Mouse (Mus musculus) gastrocnemius, postnatal 14 days (tissue): ENCODE measurements around the gene Becn1. TPM values are rescaled to one million over a fixed set of nuclear protein-coding genes. Genes with fewer than 3 reads are reported as not detected.
A peak's percentile ranks its signal among the peaks of the same experiment; 100 is the strongest.

Source experiments
- DNase-seq: peaks from one replicate; pipeline ENCODE4 v3.0.0; 2021; ENCODE audit warnings: mixed read lengths
- intact Hi-C: fragments of 180-260 bp; cut with DNase I; formaldehyde crosslinking; loops from one replicate; pipeline ENCODE4 v1.15.1; 2025; ENCODE audit warnings: low total_unique reads
- total RNA-seq, 2 experiments: library from RNA; stranded (reverse); gene quantifications; 2 replicates each; pipeline ENCODE4 v1.2.3; 2021

Becn1 gene
- total RNA-seq, 2 experiments from 2014 or later, result 70.7 to 72.9 TPM

DNA sequence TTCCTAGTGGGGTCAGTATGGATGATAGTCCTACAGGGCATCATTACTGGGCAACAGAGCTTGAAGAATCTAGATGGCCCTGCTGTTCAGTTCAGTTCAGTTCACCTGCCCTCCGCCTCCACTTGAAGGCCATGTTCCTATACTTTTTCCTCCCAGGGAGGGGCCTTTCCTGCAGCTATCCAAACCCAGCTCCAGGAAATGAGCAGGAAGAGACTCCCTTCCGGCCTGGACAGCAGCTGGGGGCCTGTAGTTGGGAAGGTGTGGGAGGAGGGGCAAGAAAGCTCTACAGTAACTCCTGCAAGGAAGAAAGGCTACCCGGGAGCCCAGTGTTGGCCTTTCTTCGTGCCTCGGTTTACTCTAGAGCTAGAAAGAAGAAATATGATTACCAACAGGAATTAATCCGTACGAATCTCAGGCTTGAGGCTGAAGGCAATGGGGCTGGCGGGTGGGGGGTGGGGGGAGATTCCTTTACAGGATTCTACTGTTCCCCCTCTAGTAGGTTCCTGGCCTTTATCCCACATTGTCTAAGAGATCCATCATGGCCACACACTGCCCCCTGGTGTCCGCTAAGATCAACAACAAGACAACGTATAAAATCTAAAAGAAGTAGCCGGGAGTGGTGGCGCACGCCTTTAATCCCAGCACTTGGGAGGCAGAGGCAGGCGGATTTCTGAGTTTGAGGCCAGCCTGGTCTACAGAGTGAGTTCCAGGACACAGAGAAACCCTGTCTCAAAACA is 53.7 kb downstream of the Becn1 start:
- DNase-seq, result peak; percentile 51
- intact Hi-C loops, result loop anchor here (1.0 kb wide), 1 partner anchor 36 kb away; no protein-coding TSS in a partner anchor

DNA sequence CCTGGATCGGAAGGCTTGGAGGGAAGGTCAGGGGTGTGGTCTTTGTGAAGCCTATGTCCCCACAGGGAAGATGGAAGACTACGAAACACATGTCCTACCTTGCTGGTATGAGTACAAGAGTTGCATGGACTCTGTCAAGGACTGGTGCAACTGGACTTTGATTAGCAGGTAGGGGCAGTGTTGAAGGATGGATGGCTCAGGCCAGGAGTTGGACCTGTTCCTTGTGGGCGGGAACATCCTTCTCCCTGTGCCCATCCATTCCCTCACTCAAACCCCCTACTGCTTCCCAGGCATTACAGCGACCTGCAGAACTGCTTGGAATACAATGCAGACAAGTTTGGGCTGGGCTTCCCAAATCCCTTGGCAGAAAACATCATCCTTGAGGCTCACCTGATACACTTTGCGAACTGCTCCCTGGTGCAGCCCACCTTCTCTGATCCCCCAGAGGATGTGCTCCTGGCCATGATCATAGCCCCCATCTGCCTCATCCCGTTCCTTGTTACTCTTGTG is 54.5 kb downstream of the Becn1 start:
- DNase-seq, result no peak
- intact Hi-C loops, result loop anchor here (1.0 kb wide), 1 partner anchor 35 kb away; no protein-coding TSS in a partner anchor

DNA sequence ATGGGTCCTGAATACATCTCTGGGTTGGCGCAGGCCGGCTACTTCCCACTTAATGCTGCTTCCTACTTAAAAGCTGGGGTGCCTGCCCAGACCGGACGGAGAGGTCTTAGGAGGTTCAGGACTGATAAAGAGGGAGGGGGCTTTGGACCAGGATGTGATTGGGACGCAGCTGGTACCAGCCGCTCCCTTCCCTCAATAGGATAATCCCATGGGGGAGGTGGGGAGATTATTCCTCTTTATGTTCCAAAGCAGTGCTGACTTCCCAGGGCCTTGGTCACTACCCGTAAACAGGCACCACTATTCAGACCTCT is 55.4 kb downstream of the Becn1 start:
- no peak for DNase-seq
- intact Hi-C loops, result no loop called here

GRCm38 (mm10) chr11:101245855-101246701 is 56.0 kb downstream of the Becn1 start, which contains the start of gene Ramp2:
Gene Ramp2 (plus strand): TSS chr11:101246028.
- peak; percentile 77 for DNase-seq
- intact Hi-C loops, result no loop called here

DNA sequence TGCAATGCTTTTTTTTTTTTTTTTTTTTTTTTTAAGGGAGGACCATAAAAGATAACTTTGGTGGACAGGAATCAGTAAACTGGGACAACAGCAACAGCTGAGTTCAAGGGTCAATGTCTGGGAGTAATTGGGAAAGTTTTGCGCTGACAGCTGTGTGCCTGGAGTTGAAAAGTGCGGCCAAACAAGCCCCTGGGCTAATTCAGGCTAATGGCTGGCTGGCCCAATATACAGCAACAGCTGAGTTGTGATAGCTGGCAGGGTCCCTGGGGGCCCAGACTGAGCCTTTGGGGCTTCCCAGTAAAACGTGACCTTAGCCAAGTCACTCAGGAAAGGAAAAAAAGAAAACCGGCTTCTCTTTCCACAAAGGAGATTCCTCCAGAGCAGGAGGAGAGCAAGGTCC is 57.0 kb downstream of the Becn1 start:
- DNase-seq, result peak; percentile 76
- intact Hi-C loops, result no loop called here

GRCm38 (mm10) chr11:101238071-101238647 is 63.9 kb downstream of the Becn1 start:
- peak; percentile 44 for DNase-seq
- intact Hi-C loops, result no loop called here

GRCm38 (mm10) chr11:101236782-101237181 is 65.3 kb downstream of the Becn1 start:
- intact Hi-C loops, result no loop called here
- no peak for DNase-seq

Other genes starting within 250 kb of the Becn1 start
- gene Naglu, start 232.3 kb downstream of the Becn1 start, total RNA-seq, result 1 to 10 TPM; 6.2 to 7.4 TPM
- under 1 TPM in 1 of 2 experiments, not detected in 1; 0.29 TPM for gene Hsd17b1, start 223.9 kb downstream of the Becn1 start, total RNA-seq
- 1 to 10 TPM; 8.1 to 9.5 TPM for gene Coasy, start 219.7 kb downstream of the Becn1 start, total RNA-seq
- gene Mlx, start 215.0 kb downstream of the Becn1 start, total RNA-seq, result 10 to 100 TPM; 10.8 to 12.4 TPM
- 1 to 10 TPM; 1.1 to 1.5 TPM for gene Psmc3ip, start 206.8 kb downstream of the Becn1 start, total RNA-seq
- gene Retreg3, start 182.4 kb downstream of the Becn1 start, total RNA-seq, result 10 to 100 TPM; 33.3 to 34.9 TPM
- 10 to 100 TPM; 26.3 to 31.2 TPM for gene Tubg1, start 182.3 kb downstream of the Becn1 start, total RNA-seq
- gene Tubg2, start 146.4 kb downstream of the Becn1 start, total RNA-seq, result 1 to 10 TPM; 3.1 to 4.6 TPM
- gene Cntnap1, start 131.8 kb downstream of the Becn1 start, total RNA-seq, result 1 to 10 TPM; 1.8 to 2.4 TPM
- gene Plekhh3, start 130.9 kb downstream of the Becn1 start, total RNA-seq, result 10 to 100 TPM; 22.0 to 26.9 TPM
- under 1 TPM in 1 of 2 experiments, not detected in 1; 0.12 TPM for gene Ccr10, start 126.8 kb downstream of the Becn1 start, total RNA-seq
- gene Ezh1, start 75.8 kb downstream of the Becn1 start, total RNA-seq, result 10 to 100 TPM; 13.5 to 18.1 TPM
- gene Ramp2, start 56.3 kb downstream of the Becn1 start, total RNA-seq, result 10 to 100 TPM; 69.8 to 97.1 TPM
- gene Vps25, start 48.6 kb downstream of the Becn1 start, total RNA-seq, result 10 to 100 TPM; 38.1 to 39.0 TPM
- gene Wnk4, start 41.7 kb downstream of the Becn1 start, total RNA-seq, result 1 to 10 TPM in 1 of 2 experiments, under 1 TPM in 1; 0.89 to 1.0 TPM
- under 1 TPM; 0.13 to 0.21 TPM for gene Cntd1, start 23.3 kb downstream of the Becn1 start, total RNA-seq
- gene Coa3, start 23.2 kb downstream of the Becn1 start, total RNA-seq, result 10 to 100 TPM; 70.0 to 73.4 TPM
- 10 to 100 TPM; 60.9 to 61.2 TPM for gene Psme3, start 13.9 kb upstream of the Becn1 start, total RNA-seq
- 1 to 10 TPM; 1.2 to 1.3 TPM for gene Aoc2, start 22.8 kb upstream of the Becn1 start, total RNA-seq
- gene Aoc3, start 28.3 kb upstream of the Becn1 start, total RNA-seq, result 10 to 100 TPM; 20.7 to 21.7 TPM
- not detected for gene G6pc, start 65.3 kb upstream of the Becn1 start, total RNA-seq
- gene Aarsd1, start 115.3 kb upstream of the Becn1 start, total RNA-seq, result 10 to 100 TPM; 16.4 to 17.4 TPM
- 1 to 10 TPM; 3.2 to 4.1 TPM for gene Gm27029, start 122.5 kb upstream of the Becn1 start, total RNA-seq
- 1 to 10 TPM; 6.4 to 7.2 TPM for gene Rundc1, start 122.8 kb upstream of the Becn1 start, total RNA-seq
- 100 to 1,000 TPM; 101 to 102 TPM for gene Ptges3l, start 123.0 kb upstream of the Becn1 start, total RNA-seq
- gene Rpl27, start 140.0 kb upstream of the Becn1 start, total RNA-seq, result 10 to 100 TPM; 50.3 to 61.5 TPM
- gene Ifi35, start 146.1 kb upstream of the Becn1 start, total RNA-seq, result 1 to 10 TPM; 7.0 to 7.2 TPM
- 1 to 10 TPM; 4.0 to 4.8 TPM for gene Rnd2, start 162.7 kb upstream of the Becn1 start, total RNA-seq
- gene Vat1, start 163.9 kb upstream of the Becn1 start, total RNA-seq, result 10 to 100 TPM; 27.1 to 33.6 TPM
- under 1 TPM; 0.89 to 0.92 TPM for gene Brca1, start 249.7 kb upstream of the Becn1 start, total RNA-seq
- gene Nbr1, start 249.9 kb upstream of the Becn1 start, total RNA-seq, result 10 to 100 TPM; 66.3 to 69.0 TPM